Mouse (Mus musculus): ENCODE results near the gene Lrguk.

Gene Lrguk

DNA sequence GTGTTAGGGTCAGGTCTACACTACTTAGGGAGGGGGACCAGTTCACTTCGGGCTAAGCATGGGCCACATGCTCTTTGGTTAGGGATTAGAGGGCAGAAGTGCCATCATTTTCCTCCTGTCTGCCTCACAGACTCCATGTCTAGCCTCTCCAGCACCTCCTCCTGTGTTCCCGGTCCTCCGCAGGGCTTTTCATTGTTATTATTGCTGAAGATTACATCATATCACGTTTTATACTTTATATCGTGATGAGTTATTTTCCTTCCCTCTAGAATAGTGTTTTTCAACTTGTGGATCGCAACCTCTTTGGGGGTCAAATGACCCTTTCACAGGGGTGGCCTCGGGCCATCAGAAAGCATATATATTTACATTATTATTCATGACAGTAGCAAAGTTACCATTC is 37.5 kb downstream of the Lrguk start:
- no peak for DNase-seq (ENCODE audit: low spot score in 2 of 2)

DNA sequence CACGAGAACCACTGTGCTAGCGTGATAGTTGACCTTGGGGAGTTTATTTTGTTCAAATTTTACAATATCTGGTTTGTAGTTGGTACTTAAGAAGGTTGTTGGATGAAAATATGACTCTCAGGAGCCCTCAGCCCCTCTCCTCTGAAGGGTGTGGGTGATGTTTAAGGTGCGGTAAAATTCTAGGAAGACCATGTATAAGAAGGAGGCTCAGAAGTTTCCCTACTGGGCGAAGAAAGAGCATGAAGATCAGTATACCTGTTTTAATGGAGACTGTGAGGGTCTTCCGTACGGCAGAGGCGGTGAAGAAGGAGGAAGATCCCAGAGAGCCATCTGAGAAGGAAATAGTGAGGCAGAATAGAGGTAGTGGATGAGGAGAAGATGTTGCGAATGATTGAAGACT is 38.0 kb downstream of the Lrguk start:
- no peak for DNase-seq (ENCODE audit: low spot score in 2 of 2)

DNA sequence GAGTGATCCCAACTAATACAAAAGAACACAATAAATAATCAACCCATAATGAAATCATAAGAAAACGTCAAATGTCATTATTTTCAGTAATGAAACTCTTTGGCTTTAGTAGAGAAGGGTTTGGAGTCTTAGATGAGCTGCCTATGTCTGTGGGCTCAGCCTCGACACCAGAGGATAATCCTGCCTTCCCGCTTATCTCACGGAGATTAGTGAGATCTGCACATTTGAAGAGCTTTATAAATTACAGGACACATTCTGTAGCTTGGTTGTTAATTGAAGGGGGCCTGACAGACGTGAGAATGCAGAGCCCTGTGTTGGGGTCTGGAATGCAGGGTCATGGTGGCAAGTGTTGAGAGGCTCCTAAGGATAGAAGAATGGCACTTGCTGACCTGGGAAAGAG is 42.7 kb downstream of the Lrguk start:
- DNase-seq (ENCODE audit: low spot score in 2 of 2): no peak

DNA sequence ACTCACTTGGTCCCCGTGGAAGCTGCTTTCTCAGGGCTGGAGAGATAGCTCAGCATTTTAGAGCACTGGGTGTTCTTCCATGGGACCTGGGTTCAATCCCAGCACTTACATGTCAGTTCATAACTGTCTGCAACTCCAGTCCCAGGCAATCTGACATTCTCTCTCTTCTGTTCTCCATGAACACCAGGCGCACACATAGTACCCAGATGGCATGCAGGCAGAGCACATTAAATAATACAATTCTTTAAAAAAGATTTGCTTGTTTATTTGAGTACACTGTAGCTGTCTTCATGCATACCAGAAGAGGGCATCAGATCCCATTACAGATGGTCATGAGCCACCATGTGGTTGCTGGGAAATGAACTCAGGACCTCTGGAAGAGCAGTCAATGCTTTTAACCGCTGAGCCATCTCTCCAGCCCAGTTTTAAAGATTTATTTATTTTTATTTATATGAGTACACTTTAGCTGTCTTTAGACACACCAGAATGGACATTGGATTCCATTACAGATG is 44.7 kb downstream of the Lrguk start:
- no peak for DNase-seq (ENCODE audit: low spot score in 2 of 2)

DNA sequence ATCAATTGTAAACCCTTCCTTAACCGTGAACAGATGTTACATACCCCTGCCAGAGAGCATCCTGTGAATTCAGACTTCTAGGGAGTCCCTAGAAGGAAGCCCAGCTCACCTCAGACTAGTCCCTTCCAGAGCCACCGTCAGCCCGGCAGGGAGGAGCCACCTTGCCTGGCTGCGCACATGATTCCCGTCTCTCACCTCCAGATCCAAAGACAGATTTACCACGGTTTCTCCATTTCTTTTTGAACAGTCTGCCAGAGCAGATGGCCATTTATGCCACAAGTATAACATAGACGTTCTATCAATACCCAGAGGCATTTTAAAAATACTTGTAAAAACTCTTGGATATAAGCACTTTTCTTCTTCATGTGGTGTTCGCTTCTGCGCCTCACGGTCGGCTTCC is 46.3 kb downstream of the Lrguk start:
- no peak for DNase-seq (ENCODE audit: low spot score in 2 of 2)

DNA sequence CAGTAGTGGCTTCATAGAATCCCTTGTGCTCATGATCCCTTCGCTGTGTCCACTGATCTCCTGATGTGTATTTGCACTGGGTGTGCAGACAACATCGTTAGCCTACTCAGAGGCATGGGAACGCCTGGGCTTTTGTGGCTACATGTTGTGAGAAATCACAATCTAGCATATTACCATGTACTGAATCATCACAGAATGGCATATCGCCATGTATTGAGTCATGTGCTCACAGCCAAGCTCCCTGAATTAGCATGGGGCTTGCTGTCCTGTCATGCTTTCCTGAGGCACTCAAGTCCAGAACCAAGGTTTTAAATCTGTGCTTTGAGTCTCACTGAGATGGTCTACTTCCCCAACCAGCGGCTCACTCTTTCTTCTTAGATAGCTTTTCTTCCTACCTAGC is 54.2 kb downstream of the Lrguk start:
- no peak for DNase-seq (ENCODE audit: low spot score in 2 of 2)

DNA sequence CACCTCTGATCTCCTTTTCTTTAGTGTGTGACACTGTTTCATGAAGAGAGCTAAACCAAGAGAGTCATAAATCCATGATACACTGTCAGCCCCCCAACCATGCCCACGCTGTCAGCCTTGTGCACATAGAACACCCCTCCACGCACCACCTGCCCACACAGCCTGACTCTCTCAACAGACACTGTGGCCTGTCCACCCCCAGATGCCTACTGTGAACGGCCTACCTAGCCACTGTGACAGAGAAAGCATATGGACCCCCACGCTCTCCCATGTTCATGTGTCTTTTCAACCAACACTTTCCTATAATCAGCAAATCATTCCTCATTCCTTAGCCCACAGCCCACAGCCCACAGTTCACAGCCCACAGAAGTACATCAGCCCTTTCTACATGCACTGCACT is 58.5 kb downstream of the Lrguk start:
- DNase-seq (ENCODE audit: low spot score in 2 of 2): no peak

DNA sequence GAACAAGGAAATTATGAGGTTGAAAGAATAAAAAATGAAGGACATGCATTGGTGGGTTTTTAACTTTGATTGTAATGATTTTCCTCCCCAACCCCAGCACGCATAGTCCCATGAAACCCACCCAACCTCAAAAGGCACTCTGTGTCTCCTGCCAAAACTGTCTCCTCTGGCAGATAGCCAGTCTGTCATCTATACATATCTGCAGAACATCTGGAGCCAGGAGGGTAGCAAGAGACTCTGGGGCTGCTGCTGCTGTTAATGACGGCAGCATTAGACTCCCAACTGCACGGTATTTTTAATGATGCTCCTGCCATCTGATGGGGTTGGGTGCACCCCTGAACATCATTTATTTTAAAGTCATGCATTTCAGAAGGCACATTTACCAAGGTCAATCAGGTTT is 59.7 kb downstream of the Lrguk start:
- DNase-seq (ENCODE audit: low spot score in 2 of 2): no peak

DNA sequence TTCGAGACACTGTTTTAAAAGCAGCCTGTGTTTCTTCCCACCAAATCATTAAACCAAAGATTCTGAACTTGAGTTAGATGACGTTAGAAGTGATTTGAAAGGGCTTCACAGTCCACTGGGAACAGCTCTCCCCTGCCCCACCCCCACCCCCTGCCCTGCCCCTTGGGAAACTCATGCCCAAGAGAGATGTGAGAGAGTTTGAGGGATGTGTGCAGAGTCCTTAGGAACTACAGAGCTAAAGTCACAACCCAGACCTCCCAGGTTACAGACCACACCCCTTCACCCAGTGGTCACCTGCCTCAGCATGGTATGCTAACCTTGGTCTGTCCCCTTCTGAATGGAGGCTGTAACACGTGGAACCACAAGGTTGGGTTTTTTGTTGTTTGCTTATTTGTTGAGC is 62.3 kb downstream of the Lrguk start:
- DNase-seq (ENCODE audit: low spot score in 2 of 2): no peak

DNA sequence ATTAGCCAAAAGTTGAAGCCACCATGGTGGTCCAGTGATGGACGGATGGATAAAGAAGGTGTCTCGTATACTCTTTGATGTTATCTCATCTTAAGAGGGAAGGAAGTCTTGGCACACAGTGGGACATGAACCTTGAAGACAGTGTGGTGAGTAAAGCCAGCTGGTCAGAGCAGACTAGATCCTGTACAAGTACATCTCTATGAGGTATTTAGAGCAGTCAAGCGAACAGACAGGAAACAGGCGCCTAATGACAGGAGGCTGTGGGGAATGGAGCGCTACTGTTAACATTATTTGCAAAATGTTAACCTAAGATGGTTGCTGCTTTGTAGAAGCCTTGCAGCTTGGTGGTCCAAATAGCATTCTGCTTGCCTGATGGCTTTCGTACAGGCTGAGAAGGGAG is 67.0 kb downstream of the Lrguk start:
- DNase-seq (ENCODE audit: low spot score in 2 of 2): no peak

DNA sequence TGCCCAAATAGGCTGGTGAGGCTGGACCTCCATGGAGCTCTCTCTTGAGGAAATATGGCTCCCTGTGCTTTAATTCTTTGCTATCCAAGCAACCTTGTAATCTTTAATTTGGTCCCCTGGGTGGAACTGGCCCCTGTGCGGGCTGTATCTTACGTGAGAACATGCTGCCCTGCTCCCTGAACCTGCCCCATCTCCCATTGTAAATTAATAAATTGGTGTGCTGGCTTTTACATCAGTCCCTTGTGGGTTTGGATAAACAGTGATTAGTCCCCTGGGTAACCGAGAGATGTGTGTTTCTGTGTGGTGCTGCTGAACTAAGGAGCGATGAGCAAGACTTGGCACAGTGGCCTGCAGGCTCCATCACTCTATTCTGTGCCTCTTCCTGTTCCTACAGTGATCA is 67.7 kb downstream of the Lrguk start:
- no peak for DNase-seq (ENCODE audit: low spot score in 2 of 2)

DNA sequence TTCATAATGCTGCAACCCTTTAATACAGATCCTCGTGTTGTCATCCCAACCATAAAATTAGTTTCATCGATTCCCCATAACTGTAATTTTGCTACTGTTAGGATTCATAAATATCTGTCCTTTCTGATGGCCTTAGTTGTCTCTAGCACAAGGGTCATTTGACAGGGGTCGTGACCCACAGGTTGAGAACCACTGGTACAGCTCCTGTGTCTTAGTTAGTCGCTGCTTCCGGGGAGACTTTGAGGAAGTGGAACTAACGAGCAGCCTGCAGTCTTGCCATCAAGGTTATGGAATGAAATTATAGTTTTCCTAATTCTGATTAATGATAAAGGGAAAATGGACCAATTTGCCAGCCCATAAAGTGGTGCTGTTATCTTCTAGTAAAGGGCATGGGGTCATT is 70.5 kb downstream of the Lrguk start:
- no peak for DNase-seq (ENCODE audit: low spot score in 2 of 2)

DNA sequence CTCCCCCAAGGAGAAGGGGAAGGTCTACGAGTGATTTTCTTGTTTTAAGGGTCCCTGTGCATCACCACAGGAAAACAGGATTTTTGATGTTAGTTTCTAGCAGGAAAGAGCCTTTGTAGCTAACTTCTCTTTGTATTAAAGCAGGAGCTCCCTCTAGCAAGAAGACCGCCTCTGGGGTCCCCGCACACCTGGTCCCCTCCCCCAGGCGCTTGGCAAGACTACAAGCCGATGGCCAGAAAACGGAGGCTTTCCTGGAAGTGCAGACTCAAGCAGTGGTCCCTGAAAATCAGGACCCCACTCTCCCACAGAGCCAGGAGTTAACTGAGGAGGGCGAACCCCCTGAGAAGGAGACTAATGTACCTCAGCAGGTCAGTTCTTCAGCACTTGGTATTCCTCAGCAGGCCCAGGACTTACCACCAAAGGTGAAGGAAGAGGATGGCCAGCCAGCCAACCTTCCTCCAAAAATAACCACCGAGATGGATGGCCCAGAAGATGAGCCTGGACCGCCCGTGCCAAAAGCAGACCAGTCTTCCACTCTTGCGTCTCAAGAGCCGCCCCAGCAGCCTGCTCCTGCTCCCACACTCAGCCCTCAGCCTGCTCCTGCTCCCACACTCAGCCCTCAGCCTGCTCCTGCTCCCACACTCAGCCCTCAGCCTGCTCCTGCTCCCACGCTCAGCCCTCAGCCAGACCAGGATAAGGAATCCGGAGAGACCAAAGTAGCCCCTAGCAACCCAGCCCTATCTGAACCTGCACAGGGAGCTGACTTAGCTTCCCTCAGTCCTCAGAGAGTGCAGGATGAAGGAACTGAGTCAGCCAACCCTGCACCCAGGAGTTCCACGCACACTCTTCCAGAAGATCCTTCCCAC is 72.5 kb downstream of the Lrguk start:
- no peak for DNase-seq (ENCODE audit: low spot score in 2 of 2)

DNA sequence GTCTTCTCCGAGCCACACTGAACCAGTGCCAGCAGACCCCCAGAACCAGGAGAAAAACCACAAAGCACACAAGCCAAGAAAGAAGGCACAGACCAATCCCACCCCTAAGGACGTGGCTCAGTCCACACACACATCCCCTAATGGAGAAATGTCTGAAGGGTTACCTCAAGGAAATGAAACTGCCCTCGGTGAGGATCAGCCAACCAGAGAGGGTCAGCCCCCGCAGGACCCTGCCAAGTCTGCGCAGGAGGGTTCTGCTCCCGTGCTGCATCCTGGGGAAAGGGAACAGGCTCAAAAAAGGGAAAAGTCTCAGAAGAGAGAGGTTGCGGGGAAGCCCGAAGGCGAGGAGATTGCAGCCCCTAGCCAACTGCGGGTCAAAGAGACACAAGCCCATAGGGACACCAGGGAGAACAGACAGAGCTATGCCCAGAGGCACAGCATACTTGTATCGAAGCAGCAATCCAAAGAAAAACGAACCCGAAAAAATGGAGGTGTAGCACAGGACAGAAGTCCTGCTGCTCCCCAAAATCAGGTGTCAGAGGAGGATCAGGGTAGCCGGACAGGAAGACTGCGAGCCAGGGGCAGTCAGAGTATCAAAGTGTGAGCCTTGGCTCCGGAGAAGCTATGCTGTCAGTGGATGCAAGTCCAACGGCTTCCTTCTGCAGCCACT is 74.1 kb downstream of the Lrguk start:
- no peak for DNase-seq (ENCODE audit: low spot score in 2 of 2)

DNA sequence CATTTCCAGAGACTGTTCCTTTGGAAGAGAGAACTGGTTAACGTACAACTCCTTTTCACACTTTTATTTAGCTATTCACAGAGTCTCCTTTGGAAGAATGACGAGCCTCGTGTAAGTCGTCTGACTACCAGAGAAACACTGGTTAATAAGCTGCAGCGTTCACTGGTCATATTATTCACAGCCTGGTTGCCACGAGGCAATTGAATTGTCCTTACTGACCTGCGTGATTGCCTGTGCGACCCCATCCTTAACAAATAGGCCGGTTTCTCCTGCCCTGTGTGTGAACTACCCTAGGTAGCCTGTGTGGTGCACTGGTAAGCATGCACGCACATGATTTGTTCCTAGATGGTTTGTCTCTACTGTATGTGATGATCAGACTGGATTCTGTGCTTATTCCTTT is 81.3 kb downstream of the Lrguk start:
- DNase-seq (ENCODE audit: low spot score in 2 of 2): no peak

DNA sequence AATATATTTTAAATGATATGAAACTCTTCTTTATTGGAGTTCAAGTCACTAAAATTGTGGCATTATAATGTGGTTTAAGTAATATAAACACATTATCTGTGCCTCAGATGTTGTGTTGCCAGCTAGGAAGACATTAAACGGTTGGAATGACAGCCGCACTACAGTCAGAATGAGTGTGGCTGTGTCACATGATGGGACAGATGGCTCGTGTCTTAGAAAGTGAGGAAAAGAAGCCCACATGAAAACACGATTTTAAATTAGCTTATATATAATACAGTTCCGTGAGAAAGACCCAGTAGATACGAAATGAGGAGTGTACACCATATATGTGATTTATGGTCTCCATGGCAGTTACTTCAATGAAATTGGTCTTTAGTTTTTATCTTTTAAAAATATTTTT is 82.2 kb downstream of the Lrguk start:
- DNase-seq (ENCODE audit: low spot score in 2 of 2): no peak

DNA sequence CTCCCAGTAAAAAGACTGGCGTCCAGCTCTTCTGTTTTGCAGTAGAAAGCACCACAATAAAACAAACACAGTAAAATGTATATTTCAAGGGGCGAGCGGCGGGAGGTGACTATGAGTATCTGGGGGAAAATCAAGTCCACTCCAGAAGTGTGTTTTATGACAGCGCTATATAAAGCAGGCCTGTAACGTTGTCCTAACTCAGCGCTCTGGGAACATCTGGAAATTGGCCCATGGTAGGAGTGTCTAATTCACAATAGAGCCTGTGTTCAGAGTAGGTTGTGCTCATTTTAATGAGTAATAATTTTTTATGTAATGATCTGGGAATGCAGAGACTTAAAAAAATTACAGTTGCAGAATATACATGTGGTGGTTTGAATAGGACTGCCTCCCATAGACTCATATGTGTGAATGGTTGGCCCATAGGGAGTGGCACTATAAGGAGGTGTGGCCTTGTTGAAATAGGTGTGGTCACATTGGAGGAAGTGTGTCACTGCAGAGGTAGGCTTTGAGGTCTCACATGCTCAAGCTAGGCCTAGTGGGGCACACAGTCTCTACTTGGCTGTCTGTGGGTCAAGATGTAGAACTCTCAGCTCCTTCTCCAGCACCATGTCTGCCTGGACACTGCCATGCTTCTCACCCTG is 87.7 kb downstream of the Lrguk start:
- DNase-seq (ENCODE audit: low spot score in 2 of 2): no peak

DNA sequence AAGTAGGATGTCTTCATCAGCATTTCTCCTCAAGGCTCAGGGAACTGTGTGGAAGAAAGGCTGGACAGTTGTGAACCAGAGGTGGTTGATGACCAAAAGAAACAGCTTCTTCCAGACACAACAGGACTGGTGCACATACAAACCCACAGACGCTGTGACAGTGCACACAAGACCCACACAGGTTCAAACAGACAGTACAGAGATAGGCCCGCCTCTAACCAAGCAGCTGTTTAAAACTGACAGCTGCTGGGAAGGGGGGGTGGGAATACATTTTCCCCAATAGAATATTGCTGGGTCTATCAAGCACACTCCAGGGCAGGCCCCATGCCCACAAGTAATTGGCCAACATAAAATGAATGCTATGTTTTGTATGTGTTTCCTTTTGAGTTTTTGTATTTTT is 95.2 kb downstream of the Lrguk start:
- peak in 1 of 2 experiments; percentile 40 for DNase-seq (ENCODE audit: low spot score in 2 of 2)

DNA sequence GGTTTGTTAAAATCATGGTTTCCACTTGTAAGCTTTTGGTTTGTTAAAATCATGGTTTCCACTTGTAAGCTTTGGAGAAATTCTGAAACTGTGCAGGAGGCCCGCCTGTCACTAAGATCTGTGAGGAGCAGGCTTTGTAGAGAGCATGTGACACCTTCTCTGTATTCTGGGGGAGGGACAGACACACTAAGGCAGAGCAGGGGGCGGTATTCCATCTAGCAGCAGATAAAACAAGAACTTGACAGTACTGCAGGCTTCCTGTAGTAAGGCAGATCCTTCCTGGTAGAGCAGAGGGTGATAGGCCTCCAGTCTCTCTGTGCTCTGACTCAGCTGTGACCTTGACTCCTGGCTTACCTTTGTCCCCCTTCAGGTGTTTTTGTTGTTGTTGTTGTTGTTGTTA is 100.0 kb downstream of the Lrguk start:
- peak; percentile 42 to 46 for DNase-seq (ENCODE audit: low spot score in 2 of 2)

DNA sequence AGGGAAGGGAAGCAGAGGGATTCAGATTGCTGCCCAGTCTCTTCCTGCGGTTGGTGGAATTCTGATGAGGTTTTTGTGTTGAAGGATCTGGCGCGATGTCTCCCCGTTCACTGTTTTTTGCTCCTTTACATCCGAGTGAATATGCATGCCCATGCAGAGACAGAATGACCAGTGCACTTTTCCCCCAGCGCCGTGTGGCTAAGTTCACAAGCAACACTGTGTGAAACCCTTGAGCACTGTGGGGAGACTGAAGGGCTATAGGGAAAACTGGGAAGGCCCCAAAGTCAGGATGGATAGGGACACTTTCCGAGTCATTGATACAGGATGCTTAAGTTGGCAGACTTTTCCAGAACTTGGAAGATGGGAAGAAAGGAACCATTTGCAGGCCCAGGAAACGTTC is 103.1 kb downstream of the Lrguk start:
- DNase-seq (ENCODE audit: low spot score in 2 of 2): no peak

DNA sequence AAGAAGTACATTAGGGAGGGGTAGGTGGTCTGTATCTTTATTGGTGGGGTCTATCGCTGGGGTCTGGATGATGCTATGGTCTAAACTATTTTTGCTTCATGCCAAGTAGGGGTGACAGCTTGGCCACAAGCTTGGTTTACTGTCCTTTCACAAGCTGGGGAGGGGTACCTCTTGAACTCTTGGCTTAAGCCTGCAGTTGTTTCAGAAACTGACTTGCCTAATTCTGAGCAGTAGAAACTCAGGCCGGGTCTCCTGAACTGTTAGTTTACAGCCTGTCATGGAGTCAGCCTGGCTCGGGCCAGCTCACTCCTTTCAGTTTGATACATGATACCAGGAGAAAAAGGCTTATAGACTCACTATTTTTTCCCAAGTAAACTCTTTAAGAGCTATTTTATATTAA is 109.1 kb downstream of the Lrguk start:
- DNase-seq (ENCODE audit: low spot score in 2 of 2): no peak

DNA sequence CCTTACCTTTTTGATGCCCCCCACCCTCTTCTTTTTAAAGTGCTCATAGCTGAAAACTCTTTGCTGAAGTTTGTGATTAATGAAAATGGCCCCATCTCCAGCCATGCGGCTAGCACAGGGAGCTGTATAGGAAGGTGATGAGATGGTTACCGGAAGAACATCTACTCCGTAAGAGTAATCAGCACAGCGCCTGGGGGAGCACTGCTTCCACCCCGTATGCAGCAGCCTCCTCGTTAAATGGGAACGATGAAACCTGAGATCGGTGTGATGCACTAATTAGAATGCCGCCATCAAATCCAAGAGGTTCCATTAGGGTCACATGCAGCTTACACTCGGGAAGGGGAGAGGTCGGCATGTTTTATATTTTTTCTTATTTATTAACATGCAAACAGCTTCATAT is 113.7 kb downstream of the Lrguk start:
- DNase-seq (ENCODE audit: low spot score in 2 of 2): no peak

DNA sequence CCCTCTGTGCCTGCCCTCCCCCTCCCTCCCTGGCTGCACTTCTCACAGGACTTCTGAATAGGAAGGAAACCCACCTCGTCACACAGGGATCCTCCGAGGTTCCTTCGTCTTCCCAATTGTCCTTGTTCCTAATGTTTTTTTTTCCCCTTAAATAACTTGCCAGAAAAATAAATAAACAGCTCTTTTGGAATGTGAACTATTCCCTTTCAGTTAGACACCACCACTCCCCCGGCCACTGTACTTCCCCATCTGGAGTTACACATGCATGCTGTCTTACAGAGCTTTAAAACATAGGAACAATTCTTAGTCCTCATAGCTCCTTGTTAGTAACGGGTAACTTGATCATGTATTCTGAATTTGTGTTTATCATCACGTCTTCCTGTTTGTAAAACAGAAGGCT is 116.8 kb downstream of the Lrguk start:
- no peak for DNase-seq (ENCODE audit: low spot score in 2 of 2)

Data from thymus, postnatal 10 days (tissue).